Mouse (Mus musculus) adrenal gland, adult 8-10 months (tissue): ENCODE results near the gene Gpx5. TPM values are rescaled to one million over a fixed set of nuclear protein-coding genes. Genes with fewer than 3 reads are reported as not detected.
"Not testable (repeated sequence)": the region's sequence is repeated elsewhere in the genome, so short reads cannot be mapped to it uniquely, and the experiment has no call there.

Experiments used
- DNase-seq: peaks from one replicate; pipeline ENCODE4 v3.0.0; 2022
- total RNA-seq, 4 experiments: library from RNA; stranded (reverse); gene quantifications; 2 replicates each; pipeline ENCODE4 v1.2.4; 2022

The Gpx5 gene
- total RNA-seq, 4 experiments from 2014 or later: not detected

GRCm38 (mm10) chr13:21264366-21264765 is 28.2 kb downstream of the Gpx5 start:
- DNase-seq: no peak

GRCm38 (mm10) chr13:21263910-21264309 is 28.6 kb downstream of the Gpx5 start:
- no peak for DNase-seq

GRCm38 (mm10) chr13:21262787-21263461 is 29.6 kb downstream of the Gpx5 start:
- no peak for DNase-seq

GRCm38 (mm10) chr13:21260289-21260688 is 32.2 kb downstream of the Gpx5 start:
- no peak for DNase-seq

GRCm38 (mm10) chr13:21259677-21260113 is 32.8 kb downstream of the Gpx5 start:
- no peak for DNase-seq

GRCm38 (mm10) chr13:21259171-21259631 is 33.3 kb downstream of the Gpx5 start:
- DNase-seq: no peak

- DNase-seq: no peak
These were observed 34.0 kb downstream of the Gpx5 start for GRCm38 (mm10) chr13:21258524-21258923.

GRCm38 (mm10) chr13:21253986-21254385 is 38.5 kb downstream of the Gpx5 start:
- no peak for DNase-seq

- no peak for DNase-seq
These were observed 39.0 kb downstream of the Gpx5 start for GRCm38 (mm10) chr13:21253569-21253968.

- no peak for DNase-seq
These were observed 39.5 kb downstream of the Gpx5 start for GRCm38 (mm10) chr13:21253040-21253439.

GRCm38 (mm10) chr13:21250074-21250681 is 42.4 kb downstream of the Gpx5 start:
- no peak for DNase-seq

- no peak for DNase-seq
These were observed 43.5 kb downstream of the Gpx5 start for GRCm38 (mm10) chr13:21249022-21249421.

- DNase-seq: no peak
These were observed 46.3 kb downstream of the Gpx5 start for GRCm38 (mm10) chr13:21246276-21246675.

- not testable (repeated sequence) for DNase-seq
These were observed 47.6 kb downstream of the Gpx5 start for GRCm38 (mm10) chr13:21244967-21245366.

- no peak for DNase-seq
These were observed 48.4 kb downstream of the Gpx5 start for GRCm38 (mm10) chr13:21244089-21244488.

GRCm38 (mm10) chr13:21243196-21243595 is 49.3 kb downstream of the Gpx5 start:
- no peak for DNase-seq

- no peak for DNase-seq
These were observed 50.0 kb downstream of the Gpx5 start for GRCm38 (mm10) chr13:21242408-21243125.

GRCm38 (mm10) chr13:21240788-21241187 is 51.7 kb downstream of the Gpx5 start:
- no peak for DNase-seq

GRCm38 (mm10) chr13:21237161-21237560 is 55.4 kb downstream of the Gpx5 start:
- DNase-seq: no peak

GRCm38 (mm10) chr13:21236714-21237113 is 55.8 kb downstream of the Gpx5 start:
- DNase-seq: no peak
